Mouse (Mus musculus) stomach, postnatal 0 days (tissue): Measurements from ENCODE around the gene Pold2.

Source experiments
- CTCF ChIP-seq: IDR thresholded peaks from 2 replicates; pipeline ENCODE4 v1.5.1; 2016; ENCODE audit warnings: antibody characterized with exemption, low read depth, mild to moderate bottlenecking, moderate library complexity
- EP300 ChIP-seq: optimal IDR thresholded peaks from 2 replicates; pipeline ENCODE3; 2016; ENCODE audit warnings: antibody characterized with exemption

DNA sequence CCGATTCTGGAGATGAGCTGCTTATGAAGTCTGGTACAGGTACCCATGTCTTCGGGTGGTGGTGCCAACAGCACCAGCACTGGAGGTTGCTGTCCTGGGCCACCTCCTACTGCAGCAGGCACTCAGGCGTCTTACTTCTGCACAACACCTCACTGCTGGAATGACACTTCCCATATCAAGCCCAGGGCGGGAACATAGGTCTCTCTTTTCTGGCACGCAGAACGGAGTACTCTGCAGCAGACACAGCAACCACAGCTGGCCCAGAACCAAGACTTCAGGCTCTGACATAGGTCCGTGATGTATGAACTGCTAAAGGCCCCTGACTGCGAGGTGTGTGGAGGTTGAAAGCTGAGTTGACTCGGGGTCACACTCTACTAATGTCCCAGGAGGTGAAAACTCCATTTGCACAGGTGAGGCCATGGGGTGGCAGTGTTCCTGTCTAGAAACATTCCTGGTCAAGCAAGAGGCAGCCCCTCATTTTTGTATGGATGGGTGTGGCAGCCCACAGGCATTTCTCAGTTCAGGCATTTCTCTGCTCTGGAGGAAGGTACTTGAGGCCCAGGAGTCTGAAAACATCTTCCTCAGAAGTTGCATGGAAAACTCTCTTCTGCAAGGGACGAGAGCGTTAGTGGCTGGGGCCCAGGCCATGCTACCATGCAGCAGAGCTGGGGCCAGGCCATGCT lies 49.4 kb downstream of the Pold2 start:
- TF ChIP-seq CTCF (no peak), EP300 (no peak)
